Mouse (Mus musculus): ENCODE measurements around the gene Il6ra.

DNA sequence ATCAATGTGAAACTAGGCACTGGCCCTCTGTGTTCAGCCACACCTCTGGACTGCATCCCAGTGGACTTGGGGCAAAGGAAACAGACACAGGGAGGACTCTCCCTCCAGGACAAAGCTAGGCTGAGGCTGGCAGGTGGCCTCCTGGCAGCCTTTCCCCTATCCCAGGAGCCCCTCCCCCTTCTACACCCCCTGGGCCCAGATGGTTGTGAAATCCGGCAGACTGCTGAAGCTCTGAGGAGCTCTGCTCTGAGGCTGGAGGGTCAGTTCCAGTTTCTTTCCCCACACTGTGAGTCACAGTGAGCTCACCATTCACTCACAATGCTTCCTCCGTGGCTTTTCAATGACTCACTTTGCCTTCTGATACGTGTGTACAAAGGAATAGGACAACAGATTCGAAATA, 51.9 kb downstream of the Il6ra start:
- TF ChIP-seq CTCF (IDR thresholded peaks at IDR 0.05; ENCODE audit: insufficient read depth, low read depth, low read length) (no peak), POLR2A (IDR thresholded peaks at IDR 0.05; ENCODE audit: insufficient read depth, low read depth, low read length) (no peak)

Measured in olfactory bulb, adult 2 months (tissue).